Mouse (Mus musculus) neural tube, embryonic 13.5 days (tissue): ENCODE results near the gene Hdac5. TPM values are rescaled to one million over a fixed set of nuclear protein-coding genes. Genes with fewer than 3 reads are reported as not detected.
A peak's percentile ranks its signal among the peaks of the same experiment; 100 is the strongest.
"Not testable (repeated sequence)": the region's sequence is repeated elsewhere in the genome, so short reads cannot be mapped to it uniquely, and the experiment has no call there.

ENCODE experiments used
- ATAC-seq: fragments of 200-750 bp; cut with Nextera tagmentation; 2 replicates; pipeline ENCODE4 v1.8.0; 2017; ENCODE audit warnings: low read depth, mild to moderate bottlenecking, moderate TSS enrichment, moderate library complexity
- H3K27ac ChIP-seq: fragments of 300-500 bp; sonication (generic); replicated peaks from 2 replicates; pipeline ENCODE4 v1.5.1; 2015; ENCODE audit warnings: moderate library complexity, mild to moderate bottlenecking, inconsistent platforms
- H3K27me3 ChIP-seq: fragments of 300-500 bp; sonication (generic); 2 replicates; pipeline ENCODE4 v1.6.1; 2015; ENCODE audit warnings: mild to moderate bottlenecking, inconsistent platforms
- H3K36me3 ChIP-seq: fragments of 300-500 bp; sonication (generic); 2 replicates; pipeline ENCODE4 v1.6.1; 2015; ENCODE audit warnings: mild to moderate bottlenecking, inconsistent platforms
- H3K4me1 ChIP-seq: fragments of 300-500 bp; sonication (generic); replicated peaks from 2 replicates; pipeline ENCODE4 v1.6.1; 2015; ENCODE audit warnings: inconsistent platforms
- H3K4me2 ChIP-seq: fragments of 300-500 bp; sonication (generic); 2 replicates; pipeline ENCODE4 v1.6.1; 2015; ENCODE audit warnings: inconsistent platforms, mild to moderate bottlenecking, moderate library complexity
- H3K4me3 ChIP-seq: fragments of 300-500 bp; sonication (generic); 2 replicates; pipeline ENCODE4 v1.5.1; 2015; ENCODE audit warnings: mild to moderate bottlenecking, inconsistent platforms
- H3K9ac ChIP-seq: fragments of 300-500 bp; sonication (generic); 2 replicates; pipeline ENCODE4 v1.6.1; 2015; ENCODE audit warnings: moderate library complexity, mild to moderate bottlenecking, inconsistent platforms
- H3K9me3 ChIP-seq: fragments of 300-500 bp; sonication (generic); 2 replicates; pipeline ENCODE4 v1.6.1; 2016; ENCODE audit warnings: inconsistent platforms
- WGBS: fragments of 180-500 bp; shearing (Covaris S2); methylation state at CpG from one replicate; pipeline ENCODE4 v1.1.7; 2015; 5-methylcytosine and 5-hydroxymethylcytosine counted together
- microRNA-seq: library from miRNA; unstranded; fragments of <30 nt; microRNA quantifications from one replicate; pipeline ENCODE4, GENCODE M21; 2016
- polyA plus RNA-seq: library from polyadenylated mRNA; unstranded; fragments of >200 nt; fragmentation: Nextera tagmentation; extraction: Ambion mirVana; gene quantifications from 2 replicates; pipeline ENCODE4 v1.2.1, GENCODE M21; 2015

Hdac5 gene
- polyA plus RNA-seq, 1 experiment from 2014 or later = 84.4 TPM

- not testable (repeated sequence) for ATAC-seq, H3K27me3 ChIP-seq, H3K4me2 ChIP-seq, H3K27ac ChIP-seq, H3K9ac ChIP-seq, H3K4me3 ChIP-seq, H3K9me3 ChIP-seq
- H3K4me1 ChIP-seq = peaks cover 11% of the 10 kb centered on the region
- WGBS = 84% methylated on average over 2 of the region's 2 CpGs
- H3K36me3 ChIP-seq = peaks cover 38% of the 10 kb centered on the region
These were observed 71.9 kb downstream of the Hdac5 start for GRCm38 (mm10) chr11:102158024-102158423.

GRCm38 (mm10) chr11:102156786-102157089 lies 73.2 kb downstream of the Hdac5 start:
- WGBS = 15% methylated on average over 1 of the region's 1 CpGs
- ATAC-seq = peak; percentile 8; the same call in 1 of the 2 replicates

GRCm38 (mm10) chr11:102156039-102156785 lies 73.8 kb downstream of the Hdac5 start, which contains the start of gene Tmem101:
Gene Tmem101 (minus strand): TSS chr11:102156404.
- Histone ChIP-seq H3K9me3 (no peaks in the 10 kb centered on the region), H3K9ac (peak within 1 kb of the TSS; percentile 85), H3K27me3 (no peaks in the 10 kb centered on the region), H3K4me3 (peak within 1 kb of the TSS; percentile 69), H3K4me1 (peaks cover 11% of the 10 kb centered on the region), H3K36me3 (peaks cover 32% of the 10 kb centered on the region), H3K27ac (peak within 1 kb of the TSS; percentile 84), H3K4me2 (peak within 1 kb of the TSS; percentile 94)
- peak; percentile 92 for ATAC-seq
- under 1% methylated on average over 37 of the region's 37 CpGs for WGBS

More at GRCm38 (mm10) chr11:102156786-102157089, 73.2 kb downstream of the Hdac5 start:
- Histone ChIP-seq H3K9me3 (no peaks in the 10 kb centered on the region), H3K4me1 (peaks cover 11% of the 10 kb centered on the region), H3K4me2 (0 out of 2 replicates have a peak overlapping the region, but pooled peaks have one; percentile 94), H3K4me3 (peak overlapping the region; percentile 69; the same call in 1 of the 2 replicates), H3K9ac (no peak overlapping the region), H3K36me3 (peaks cover 37% of the 10 kb centered on the region), H3K27ac (no peak overlapping the region), H3K27me3 (no peaks in the 10 kb centered on the region)

GRCm38 (mm10) chr11:102147213-102147989 lies 82.6 kb downstream of the Hdac5 start:
- no peaks in the 10 kb centered on the region for H3K9me3 ChIP-seq
- H3K4me3 ChIP-seq = no peak overlapping the region
- peaks cover 26% of the 10 kb centered on the region for H3K4me1 ChIP-seq
- peaks cover 3% of the 10 kb centered on the region for H3K36me3 ChIP-seq
- no peak for ATAC-seq
- H3K27ac ChIP-seq = no peak overlapping the region
- WGBS = 15% methylated on average over 34 of the region's 34 CpGs
- H3K9ac ChIP-seq = no peak overlapping the region
- no peak overlapping the region for H3K4me2 ChIP-seq
- peaks cover 75% of the 10 kb centered on the region for H3K27me3 ChIP-seq

GRCm38 (mm10) chr11:102146531-102146930 lies 83.4 kb downstream of the Hdac5 start:
- H3K27me3 ChIP-seq = peaks cover 76% of the 10 kb centered on the region
- ATAC-seq = no peak
- no peaks in the 10 kb centered on the region for H3K36me3 ChIP-seq
- no peak overlapping the region for H3K4me3 ChIP-seq
- H3K9ac ChIP-seq = no peak overlapping the region
- H3K9me3 ChIP-seq = no peaks in the 10 kb centered on the region
- no peak overlapping the region for H3K4me2 ChIP-seq
- peaks cover 26% of the 10 kb centered on the region for H3K4me1 ChIP-seq
- H3K27ac ChIP-seq = no peak overlapping the region
- WGBS = 6% methylated on average over 17 of the region's 17 CpGs

- Histone ChIP-seq H3K36me3 (no peaks in the 10 kb centered on the region), H3K27ac (no peak overlapping the region), H3K4me1 (peaks cover 26% of the 10 kb centered on the region), H3K4me2 (no peak overlapping the region; the same call in 1 of the 2 replicates), H3K4me3 (peak overlapping the region; percentile 22; the same call in 1 of the 2 replicates), H3K9me3 (no peaks in the 10 kb centered on the region), H3K9ac (no peak overlapping the region), H3K27me3 (peaks cover 76% of the 10 kb centered on the region)
- WGBS = 4% methylated on average over 16 of the region's 16 CpGs
- ATAC-seq = no peak
These were observed 84.0 kb downstream of the Hdac5 start for GRCm38 (mm10) chr11:102146005-102146404.

GRCm38 (mm10) chr11:102145471-102146001 lies 84.4 kb downstream of the Hdac5 start, which contains the start of gene Nags:
Gene Nags (plus strand): TSS chr11:102145513.
- Histone ChIP-seq H3K4me2 (peak within 1 kb of the TSS; percentile 43), H3K27ac (no peak within 1 kb of the TSS), H3K36me3 (no peaks in the 10 kb centered on the region), H3K4me1 (peaks cover 26% of the 10 kb centered on the region), H3K9me3 (no peaks in the 10 kb centered on the region), H3K9ac (0 out of 2 replicates have a peak within 1 kb of the TSS, but pooled peaks have one; percentile 31), H3K27me3 (peaks cover 76% of the 10 kb centered on the region), H3K4me3 (peak within 1 kb of the TSS; percentile 22)
- 2% methylated on average over 46 of the region's 50 CpGs for WGBS
- peak; percentile 59; the same call in 1 of the 2 replicates for ATAC-seq

GRCm38 (mm10) chr11:102144957-102145470 lies 85.0 kb downstream of the Hdac5 start:
- no peaks in the 10 kb centered on the region for H3K36me3 ChIP-seq
- no peak for ATAC-seq
- peak overlapping the region; percentile 43 for H3K4me2 ChIP-seq
- 0 out of 2 replicates have a peak overlapping the region, but pooled peaks have one; percentile 31 for H3K9ac ChIP-seq
- 26% methylated on average over 13 of the region's 13 CpGs for WGBS
- H3K4me1 ChIP-seq = peaks cover 26% of the 10 kb centered on the region
- peak overlapping the region; percentile 22 for H3K4me3 ChIP-seq
- H3K27me3 ChIP-seq = peaks cover 76% of the 10 kb centered on the region
- no peaks in the 10 kb centered on the region for H3K9me3 ChIP-seq
- no peak overlapping the region for H3K27ac ChIP-seq

Small RNAs within 50 kb of the gene (microRNA-seq; reads per million reads assigned to microRNA genes)
- 0.44 reads per million for gene Mir8101

Other genes with a start within 250 kb of the Hdac5 start
- not detected in 2 replicates for gene Cfap97d1, start 245.9 kb downstream of the Hdac5 start, polyA plus RNA-seq
- gene Dusp3, start 243.2 kb downstream of the Hdac5 start, polyA plus RNA-seq = 19.7 and 20.2 TPM in 2 replicates
- gene Mpp3, start 201.7 kb downstream of the Hdac5 start, polyA plus RNA-seq = 44.4 and 49.6 TPM in 2 replicates
- gene Cd300lg, start 188.7 kb downstream of the Hdac5 start, polyA plus RNA-seq = 0.45 and 0.65 TPM in 2 replicates
- 25.8 and 26.5 TPM in 2 replicates for gene Mpp2, start 141.7 kb downstream of the Hdac5 start, polyA plus RNA-seq
- gene Ppy, start 128.8 kb downstream of the Hdac5 start, polyA plus RNA-seq = not detected in 2 replicates
- not detected in 2 replicates for gene Pyy, start 122.3 kb downstream of the Hdac5 start, polyA plus RNA-seq
- gene Nags, start 84.7 kb downstream of the Hdac5 start, polyA plus RNA-seq = not detected in 2 replicates
- 32.4 and 40.4 TPM in 2 replicates for gene Tmem101, start 73.8 kb downstream of the Hdac5 start, polyA plus RNA-seq
- gene Lsm12, start 44.9 kb downstream of the Hdac5 start, polyA plus RNA-seq = 112 and 116 TPM in 2 replicates
- gene G6pc3, start 40.5 kb downstream of the Hdac5 start, polyA plus RNA-seq = 29.1 and 31.6 TPM in 2 replicates
- gene BC030867, start 18.7 kb upstream of the Hdac5 start, polyA plus RNA-seq = 1.9 and 3.7 TPM in 2 replicates
- gene Asb16, start 38.6 kb upstream of the Hdac5 start, polyA plus RNA-seq = not detected in 2 replicates
- 79.6 and 81.4 TPM in 2 replicates for gene Tmub2, start 54.8 kb upstream of the Hdac5 start, polyA plus RNA-seq
- 26.7 and 30.6 TPM in 2 replicates for gene Atxn7l3, start 66.5 kb upstream of the Hdac5 start, polyA plus RNA-seq
- 78.2 and 83.9 TPM in 2 replicates for gene Ubtf, start 89.6 kb upstream of the Hdac5 start, polyA plus RNA-seq
- 4.2 and 4.9 TPM in 2 replicates for gene Slc4a1, start 136.0 kb upstream of the Hdac5 start, polyA plus RNA-seq
- 156 and 161 TPM in 2 replicates for gene Rundc3a, start 163.2 kb upstream of the Hdac5 start, polyA plus RNA-seq
- 154 TPM in 2 replicates for gene Slc25a39, start 177.8 kb upstream of the Hdac5 start, polyA plus RNA-seq
- 83.3 and 88.6 TPM in 2 replicates for gene Grn, start 200.1 kb upstream of the Hdac5 start, polyA plus RNA-seq
- 20.3 and 21.6 TPM in 2 replicates for gene Fam171a2, start 217.5 kb upstream of the Hdac5 start, polyA plus RNA-seq
- 5.7 and 6.2 TPM in 2 replicates for gene Itga2b, start 240.0 kb upstream of the Hdac5 start, polyA plus RNA-seq